Mouse (Mus musculus) olfactory bulb, adult 2 months (tissue): Measurements from ENCODE around the gene Atraid.

Experiments used
- CTCF ChIP-seq: fragments of 200-500 bp; IDR thresholded peaks from 2 replicates; pipeline ENCODE4 v1.5.1; 2012; ENCODE audit warnings: low read depth, mild to moderate bottlenecking, low read length, moderate library complexity; ENCODE audit not compliant: insufficient read depth
- POLR2A ChIP-seq: fragments of 200-500 bp; IDR thresholded peaks from 2 replicates; pipeline ENCODE4 v1.6.1; 2012; ENCODE audit warnings: mild to moderate bottlenecking, low read depth, low read length, moderate library complexity; ENCODE audit not compliant: insufficient read depth

DNA sequence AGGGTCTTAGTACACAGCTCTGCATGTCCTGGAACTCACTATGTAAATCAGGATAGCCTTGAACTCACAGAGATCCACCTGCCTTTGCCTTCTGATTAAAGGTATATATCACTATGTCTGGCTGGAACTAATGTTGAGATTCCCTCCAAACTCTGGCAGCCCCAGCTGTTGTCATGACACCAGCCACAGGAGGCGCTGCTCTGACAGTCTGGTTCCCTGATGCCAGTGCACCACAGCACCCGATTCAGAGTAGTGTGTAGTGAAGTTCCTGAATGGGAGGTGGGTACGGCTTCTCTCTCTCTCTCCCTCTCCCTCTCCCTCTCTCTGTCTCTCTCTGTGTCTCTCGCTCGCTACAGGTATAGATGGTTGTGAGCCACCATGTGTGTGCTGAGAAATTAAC, 34.2 kb downstream of the Atraid start:
- TF ChIP-seq POLR2A (no peak), CTCF (peak; percentile 43; the same call in 1 of the 2 replicates)
